Mouse (Mus musculus): ENCODE measurements around the gene Tvp23a. TPM values are rescaled to one million over a fixed set of nuclear protein-coding genes. Genes with fewer than 3 reads are reported as not detected.

The Tvp23a gene
- polyA plus RNA-seq, 1 experiment from 2014 or later: 44.3 TPM

Other genes with a start within 250 kb of the Tvp23a start
- 17.6 and 19.5 TPM in 2 replicates for gene Emp2, start 133.4 kb downstream of the Tvp23a start, polyA plus RNA-seq (2014; fragmentation: Nextera tagmentation; extraction: Ambion mirVana)
- 16.1 and 17.9 TPM in 2 replicates for gene Tekt5, start 51.9 kb downstream of the Tvp23a start, polyA plus RNA-seq (2014; fragmentation: Nextera tagmentation; extraction: Ambion mirVana)
- 46.0 and 50.4 TPM in 2 replicates for gene Nubp1, start 35.4 kb downstream of the Tvp23a start, polyA plus RNA-seq (2014; fragmentation: Nextera tagmentation; extraction: Ambion mirVana)
- gene Ciita, start 32.7 kb upstream of the Tvp23a start, polyA plus RNA-seq (2014; fragmentation: Nextera tagmentation; extraction: Ambion mirVana): 0.62 and 0.69 TPM in 2 replicates
- gene Dexi, start 95.7 kb upstream of the Tvp23a start, polyA plus RNA-seq (2014; fragmentation: Nextera tagmentation; extraction: Ambion mirVana): 25.0 and 26.0 TPM in 2 replicates
- gene Clec16a, start 98.0 kb upstream of the Tvp23a start, polyA plus RNA-seq (2014; fragmentation: Nextera tagmentation; extraction: Ambion mirVana): 67.1 and 68.7 TPM in 2 replicates

Measured in hindbrain, embryonic 14.5 days (tissue).